Mouse (Mus musculus) monocyte, adult 5-6 weeks (primary cell): ENCODE measurements around the gene Sec11a. TPM values are rescaled to one million over a fixed set of nuclear protein-coding genes. Genes with fewer than 3 reads are reported as not detected.
A peak's percentile ranks its signal among the peaks of the same experiment; 100 is the strongest.

Experiments used
- ATAC-seq: fragments of 153-309, 156-312 bp; replicated peaks from 2 replicates; pipeline ENCODE4 v1.8.0; 2017; ENCODE audit warnings: mild to moderate bottlenecking; ENCODE audit not compliant: low TSS enrichment, insufficient number of reproducible peaks, severe bottlenecking, poor library complexity, low FRiP score
- total RNA-seq: library from RNA; stranded (forward); fragments of 200-1000, 200-491, 200-594 nt; gene quantifications from 3 replicates; pipeline ENCODE4 v1.2.3, GENCODE M21; 2017

Sec11a gene
- total RNA-seq, 1 experiment from 2014 or later = 424 TPM

DNA sequence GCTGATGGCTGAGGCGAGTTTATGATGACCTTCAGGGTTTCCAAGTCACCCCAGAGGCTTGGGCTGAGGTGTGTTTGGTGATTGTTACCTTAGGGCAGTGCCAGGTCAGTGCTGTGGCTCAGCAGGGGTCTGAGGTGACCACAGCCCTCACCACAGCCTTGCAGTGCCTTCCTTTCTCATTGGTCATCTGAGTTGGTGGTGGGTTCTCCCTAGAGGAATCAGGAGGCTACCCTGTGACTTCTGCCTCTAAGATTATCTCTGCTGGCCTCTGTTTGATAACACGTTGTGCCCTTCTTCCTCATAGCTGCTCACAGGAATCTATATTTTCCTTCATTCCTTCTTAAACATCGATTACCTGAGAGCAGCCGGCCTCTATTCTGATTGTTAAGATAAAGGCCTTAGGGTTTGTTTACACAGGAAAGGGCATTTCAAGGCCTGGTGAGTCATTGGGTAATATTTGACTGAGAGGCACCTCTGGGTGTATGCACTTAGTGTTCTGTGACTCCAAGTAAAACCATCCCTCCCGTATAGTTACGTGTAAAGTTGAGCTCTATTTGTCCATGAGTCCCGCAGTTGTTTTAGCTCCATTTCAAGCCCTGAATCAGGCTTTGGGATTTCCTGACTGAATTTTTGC lies 80.9 kb downstream of the Sec11a start:
- ATAC-seq = no peak

DNA sequence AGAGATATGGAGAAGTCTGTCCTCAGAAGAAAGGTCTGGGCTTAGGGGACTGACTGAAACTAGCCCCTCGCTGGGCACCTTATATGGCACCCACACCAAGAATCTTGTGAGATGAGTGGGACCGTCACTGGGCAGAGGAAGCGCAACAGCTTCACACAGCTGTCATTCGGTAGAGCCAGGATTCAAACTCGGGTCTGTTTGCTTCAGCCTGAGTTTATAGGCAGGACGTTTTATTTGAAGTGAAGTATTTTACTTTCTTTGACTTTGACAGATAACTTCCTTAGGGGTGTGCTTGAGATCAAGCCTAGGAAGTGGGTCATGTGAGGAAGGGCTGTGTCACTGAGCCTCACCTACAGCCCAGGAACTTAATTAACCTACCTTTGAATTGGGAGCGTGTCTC lies 82.1 kb downstream of the Sec11a start:
- no peak for ATAC-seq

DNA sequence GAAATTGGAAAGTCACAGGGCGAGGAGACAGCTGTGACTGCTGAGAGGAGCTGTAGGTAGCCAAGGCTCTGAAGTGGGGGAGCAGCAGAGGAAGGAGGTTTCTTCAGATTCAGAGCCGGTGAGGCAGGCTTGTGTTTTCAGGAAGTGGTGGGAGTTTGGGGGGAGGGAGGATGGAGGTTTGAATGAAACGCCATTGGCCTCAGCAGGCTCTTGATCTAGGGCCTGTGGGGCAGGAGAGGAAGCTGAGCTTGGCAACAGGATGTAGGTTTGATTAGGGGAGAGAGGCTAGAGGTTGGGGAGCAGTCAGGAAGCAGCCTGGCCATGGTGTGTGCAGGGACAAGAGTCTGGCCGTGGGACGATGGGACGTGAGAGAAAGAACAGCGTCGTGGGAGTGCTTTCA lies 82.7 kb downstream of the Sec11a start:
- peak; percentile 23; the same call in 1 of the 2 replicates for ATAC-seq

DNA sequence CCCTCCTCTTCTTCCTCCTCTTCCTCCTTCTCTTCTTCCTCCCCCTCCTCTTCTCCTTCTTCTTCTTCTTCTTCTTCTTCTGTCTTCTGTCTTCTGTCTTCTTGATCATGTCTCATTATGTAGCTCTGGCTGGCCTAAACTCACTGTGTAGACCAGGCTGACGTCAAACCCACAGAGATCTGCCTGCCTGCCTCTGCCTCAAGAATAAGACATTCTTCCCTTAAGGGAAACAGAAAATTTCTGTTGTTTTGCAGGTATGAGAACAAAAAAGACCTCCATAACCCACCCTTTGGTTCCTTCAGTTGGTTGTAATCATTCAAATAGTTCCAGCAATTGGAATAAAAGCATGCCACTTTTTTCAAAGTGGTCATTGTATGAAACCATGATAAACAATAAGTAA lies 83.4 kb downstream of the Sec11a start:
- no peak for ATAC-seq

DNA sequence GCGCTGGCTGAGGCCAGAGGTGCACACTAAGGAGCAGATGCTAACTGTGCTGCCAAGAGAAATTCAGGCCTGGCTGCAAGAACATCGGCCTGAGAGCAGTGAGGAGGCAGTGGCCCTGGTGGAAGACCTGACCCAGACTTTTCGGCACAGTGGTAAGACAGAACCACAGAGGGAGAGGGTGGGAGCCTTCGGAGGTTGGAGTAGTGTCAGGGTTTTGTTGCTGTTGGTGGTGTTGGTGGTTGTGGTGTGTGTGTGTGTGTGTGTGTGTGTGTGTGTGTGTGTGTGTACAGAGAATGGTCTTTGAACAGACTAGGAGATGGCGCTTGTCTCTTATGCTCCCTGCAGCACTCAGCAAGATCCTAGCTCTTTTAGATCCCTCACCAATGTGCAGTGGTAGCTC lies 84.1 kb downstream of the Sec11a start:
- ATAC-seq = no peak

DNA sequence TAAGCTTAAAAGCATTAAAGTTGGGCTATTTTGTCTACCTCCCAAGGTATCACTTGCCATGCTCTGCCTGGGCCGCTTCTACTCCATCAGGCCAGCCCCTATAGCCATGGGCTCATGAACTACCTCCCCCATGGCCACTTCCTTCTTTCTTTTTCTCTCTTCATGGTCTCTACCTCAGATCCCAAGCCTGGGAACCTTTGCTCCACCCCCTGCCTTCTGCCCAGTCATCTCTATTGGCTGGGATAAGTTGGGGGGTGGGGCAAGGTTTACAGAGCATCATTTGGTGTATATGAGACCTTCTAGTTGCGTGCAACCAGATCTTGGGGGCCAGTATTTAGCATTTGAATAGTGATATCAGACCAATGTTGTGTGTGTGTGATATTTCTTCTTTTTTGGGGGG lies 85.1 kb downstream of the Sec11a start:
- ATAC-seq = no peak

DNA sequence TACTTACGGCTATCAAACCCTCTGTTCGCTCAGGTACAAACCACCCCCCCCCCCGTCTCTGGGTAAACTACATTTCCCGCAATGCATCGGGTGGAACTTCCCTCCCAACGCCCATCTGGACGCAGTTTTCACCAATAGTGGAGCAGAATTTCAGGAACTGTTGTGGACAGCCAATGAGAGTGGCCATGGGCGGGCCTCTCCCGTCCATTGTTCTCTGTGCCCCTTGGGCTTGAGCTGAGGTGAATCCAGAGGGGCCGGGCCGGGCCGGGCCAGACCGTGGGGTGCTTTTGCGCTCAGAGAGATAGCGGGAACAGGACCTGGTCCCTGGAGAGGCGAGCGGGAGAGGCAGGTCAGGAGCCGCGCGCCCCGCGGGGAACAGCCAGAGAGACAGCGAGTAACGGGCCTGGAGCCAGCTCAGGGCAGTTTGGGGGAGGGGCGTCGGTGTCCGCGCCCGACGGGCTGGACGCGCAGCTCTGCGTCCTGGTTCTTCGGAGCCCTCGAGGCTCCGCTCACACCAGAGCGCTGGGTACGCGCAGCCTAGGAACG lies 86.8 kb downstream of the Sec11a start, which contains the start of gene Zscan2:
Gene Zscan2, plus strand, starts transcription at position 192 of the 546 bp plus-strand sequence.
- peak; percentile 92 for ATAC-seq

DNA sequence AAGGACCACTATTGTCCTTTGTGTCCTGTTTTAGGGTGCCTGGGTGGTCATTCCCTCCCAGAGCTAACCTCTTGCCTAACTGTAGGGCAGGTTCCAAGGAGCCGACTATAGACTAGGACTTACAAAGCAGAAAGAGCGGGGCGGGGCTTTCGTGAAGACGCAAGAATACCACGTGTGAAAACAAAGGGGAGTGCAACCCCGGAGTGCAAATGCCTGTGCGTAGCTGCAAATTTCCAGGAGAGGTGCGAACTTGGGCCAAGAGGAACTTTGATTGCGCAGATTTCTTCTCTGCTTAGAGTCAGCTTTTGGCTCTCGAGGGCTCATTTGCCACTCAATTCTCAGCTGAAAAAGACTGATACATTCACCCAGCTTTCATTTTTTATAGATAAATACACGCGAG lies 87.4 kb downstream of the Sec11a start:
- peak; percentile 40 for ATAC-seq

DNA sequence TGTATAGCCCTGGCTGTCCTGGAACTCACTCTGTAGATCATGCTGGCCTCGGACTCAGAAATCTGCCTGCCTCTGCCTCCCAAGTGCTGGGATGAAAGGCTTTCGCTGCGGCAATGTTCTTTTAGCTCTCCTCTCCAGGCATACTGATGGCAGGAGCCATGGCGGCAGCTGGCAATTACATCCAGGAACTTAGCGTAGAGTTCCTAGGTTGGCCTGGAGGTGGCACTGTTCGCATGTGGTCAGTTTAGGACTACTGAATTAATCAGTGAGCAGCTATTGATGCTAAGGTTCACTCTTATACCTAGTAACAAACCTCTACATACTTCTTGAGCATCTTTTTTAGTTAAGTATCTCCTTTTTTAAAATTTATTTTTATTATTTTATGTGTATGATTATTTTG lies 90.4 kb downstream of the Sec11a start:
- ATAC-seq = peak; percentile 70

DNA sequence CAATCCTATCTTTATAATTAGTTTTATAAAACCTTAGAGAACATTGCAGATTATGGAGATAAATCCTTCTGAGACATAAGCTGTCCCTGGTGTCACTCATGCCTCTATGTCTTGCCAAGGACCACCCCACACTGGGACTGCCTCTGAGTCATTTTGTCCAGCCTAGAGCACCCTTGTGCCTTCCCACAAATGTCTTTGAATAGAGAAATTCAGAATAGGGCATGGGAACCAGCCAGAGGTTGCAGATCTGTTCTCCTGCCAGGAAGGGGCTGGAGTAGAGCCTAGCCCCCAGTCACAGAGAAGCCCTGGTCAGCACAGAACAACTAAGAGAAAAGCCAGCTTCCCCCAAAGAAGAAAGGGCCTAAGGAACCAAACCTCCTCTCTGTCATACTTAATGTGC lies 92.3 kb downstream of the Sec11a start:
- no peak for ATAC-seq

Other genes starting within 250 kb of the Sec11a start
- gene Iqgap1, start 121.8 kb downstream of the Sec11a start, total RNA-seq = 598 to 656 TPM (median 610 TPM) in 3 replicates
- 6.9 to 12.1 TPM (median 9.2 TPM) in 3 replicates for gene Zscan2, start 86.9 kb downstream of the Sec11a start, total RNA-seq
- 6.9 to 25.2 TPM (median 10.8 TPM) in 3 replicates for gene Wdr73, start 46.5 kb downstream of the Sec11a start, total RNA-seq
- gene Nmb, start 42.7 kb downstream of the Sec11a start, total RNA-seq = 1.6 to 7.3 TPM (median 3.1 TPM) in 3 replicates
- 24.9 to 45.0 TPM (median 31.7 TPM) in 3 replicates for gene Zfp592, start 45.9 kb upstream of the Sec11a start, total RNA-seq
- gene Alpk3, start 109.8 kb upstream of the Sec11a start, total RNA-seq = 0.10 TPM in 1 of 3 replicates, not detected in the others
- not detected in 3 replicates for gene Slc28a1, start 167.0 kb upstream of the Sec11a start, total RNA-seq